Mouse (Mus musculus): ENCODE data around the gene Smim8.

Gene Smim8

GRCm38 (mm10) chr4:34719421-34719820, 58.8 kb downstream of the Smim8 start:
- no peak for DNase-seq (ENCODE audit: low spot score)
